In the genomic region with DNA sequence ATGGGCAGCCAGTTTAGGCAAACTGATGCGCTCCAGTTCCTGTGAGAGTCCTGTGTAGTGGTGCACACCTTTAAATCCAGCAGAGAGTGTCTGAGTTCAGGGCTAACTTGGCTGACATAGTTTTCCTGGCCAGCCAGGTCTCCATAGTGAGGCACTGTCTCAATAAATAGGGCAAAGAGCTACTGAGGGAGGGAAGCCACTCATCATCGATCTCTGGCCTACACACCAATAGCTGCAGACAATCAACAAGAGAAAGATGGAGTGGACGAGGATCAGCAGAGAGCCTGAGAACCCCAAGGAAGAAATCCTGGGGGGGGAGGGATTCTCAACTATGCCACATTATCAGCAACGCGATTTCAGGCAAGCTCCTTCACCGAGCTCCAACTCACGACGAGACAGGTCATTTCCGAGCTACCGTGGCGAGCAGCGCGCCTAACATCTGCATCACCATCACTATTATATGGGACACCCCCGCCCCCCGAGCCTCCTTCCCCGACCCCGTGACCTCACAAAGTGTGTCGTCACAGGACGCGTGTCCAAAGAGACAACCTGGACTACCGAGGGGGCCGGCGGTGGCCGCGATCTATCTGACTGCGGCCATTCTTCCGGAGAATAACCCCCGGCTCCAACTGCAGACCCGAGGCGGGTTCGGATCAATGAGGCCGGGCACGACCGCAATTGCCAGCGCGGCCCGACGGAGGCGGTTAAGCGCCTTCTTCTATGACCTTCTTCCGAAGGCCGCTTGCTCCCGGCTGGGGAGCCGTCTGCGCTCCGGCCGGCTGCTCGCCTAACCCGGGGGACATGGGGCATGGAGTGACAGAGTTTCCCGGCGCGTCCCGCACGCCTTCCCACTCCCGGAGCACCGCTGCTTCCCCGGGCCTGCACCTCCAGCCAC, we compare ENCODE assay signal across 8 mouse cellular contexts. TPM values are rescaled to one million over a fixed set of nuclear protein-coding genes. Genes with fewer than 3 reads are reported as not detected.
A peak's percentile ranks its signal among the peaks of the same experiment; 100 is the strongest.
DNase-seq lines count a peak whose midpoint lies in the region; ATAC-seq and TF ChIP-seq lines count a peak whose summit lies in the region.

No protein-coding gene starts in this region.

- H3K36me3 ChIP-seq in E14TG2a.4 (ENCODE audit: insufficient read depth, low read length), result peaks cover 8% of the 10 kb centered on the region; the same call in 1 of the 2 replicates
- peaks cover 9% of the 10 kb centered on the region for H3K36me3 ChIP-seq in heart, embryonic 12.5 days
- H3K36me3 ChIP-seq in lung, postnatal 0 days (ENCODE audit: insufficient read depth, low read length), result no peaks in the 10 kb centered on the region

- peaks cover 36% of the 10 kb centered on the region for H3K4me1 ChIP-seq in E14TG2a.4 (replicated peaks; ENCODE audit: low read depth, low read length)
- H3K4me1 ChIP-seq in heart, embryonic 12.5 days (replicated peaks), result peaks cover 19% of the 10 kb centered on the region
- H3K4me1 ChIP-seq in lung, postnatal 0 days (ENCODE audit: insufficient read depth, low read depth, low read length), result peaks cover 5% of the 10 kb centered on the region; the same call in 1 of the 2 replicates

- DNase-seq in cerebellum, adult 9-10 months, result peak; percentile 46
- no peak for DNase-seq in cerebellum, adult 8-10 months
- DNase-seq in embryo, embryonic 10 days (ENCODE audit: low spot score), result peak; percentile 50
- DNase-seq in kidney, postnatal 14 days, result peak; percentile 49
- peak; percentile 37 for DNase-seq in lung, postnatal 0 days (ENCODE audit: low spot score)
- DNase-seq in spleen, adult 12 weeks (ENCODE audit: low spot score), result peak; percentile 31

- 0 out of 2 replicates have a peak, but pooled peaks cover 4% of the 10 kb centered on the region for H3K9me3 ChIP-seq in E14TG2a.4 (ENCODE audit: low read length)
- peaks cover 9% of the 10 kb centered on the region for H3K9me3 ChIP-seq in heart, embryonic 12.5 days (replicated peaks)
- no peaks in the 10 kb centered on the region for H3K9me3 ChIP-seq in lung, postnatal 0 days (ENCODE audit: low read length)

- 2% methylated on average over 57 of the region's 57 CpGs for WGBS in heart, embryonic 12.5 days
- WGBS in lung, postnatal 0 days, result 2% methylated on average over 53 of the region's 57 CpGs

- no peak for TF ChIP-seq CTCF in E14TG2a.4 (conservative IDR thresholded peaks at IDR 0.05; ENCODE audit: low read length)
- no peak for TF ChIP-seq CTCF in lung, postnatal 0 days (IDR thresholded peaks at IDR 0.05)

- peak; percentile 56 for ATAC-seq in heart, embryonic 12.5 days (ENCODE audit: insufficient number of reproducible peaks, low FRiP score)
- peak; percentile 49 for ATAC-seq in lung, postnatal 0 days

- H3K27ac ChIP-seq in heart, embryonic 12.5 days (ENCODE audit: poor library complexity, severe bottlenecking), result peak overlapping the region; percentile 93
- peak overlapping the region; percentile 93 for H3K27ac ChIP-seq in lung, postnatal 0 days (ENCODE audit: low read length)

- no peaks in the 10 kb centered on the region for H3K27me3 ChIP-seq in E14TG2a.4 (ENCODE audit: insufficient read depth, low read length)
- no peaks in the 10 kb centered on the region for H3K27me3 ChIP-seq in heart, embryonic 12.5 days (replicated peaks)
- H3K27me3 ChIP-seq in lung, postnatal 0 days (replicated peaks; ENCODE audit: insufficient read depth, low read length), result no peaks in the 10 kb centered on the region

- no peak for TF ChIP-seq EP300 in lung, postnatal 0 days (IDR thresholded peaks at IDR 0.05)

- H3K4me3 ChIP-seq in E14TG2a.4 (replicated peaks; ENCODE audit: low read length), result peak overlapping the region; percentile 98
- peak overlapping the region; percentile 92 for H3K4me3 ChIP-seq in heart, embryonic 12.5 days
- peak overlapping the region; percentile 88 for H3K4me3 ChIP-seq in lung, postnatal 0 days (ENCODE audit: low read depth, low read length)

- H3K4me2 ChIP-seq in heart, embryonic 12.5 days, result peak overlapping the region; percentile 85
- peak overlapping the region; percentile 93 for H3K4me2 ChIP-seq in lung, postnatal 0 days (replicated peaks; ENCODE audit: low read depth, low read length)

- peak overlapping the region; percentile 90 for H3K9ac ChIP-seq in heart, embryonic 12.5 days
- peak overlapping the region; percentile 90 for H3K9ac ChIP-seq in lung, postnatal 0 days (replicated peaks; ENCODE audit: low read depth)

RNA-seq across cellular contexts. Expression of gene Minos1, which starts 0.9 kb away (rescaled TPM):
- 682 and 719 TPM in 2 replicates for polyA plus RNA-seq in heart, embryonic 12.5 days (2016; fragmentation: Nextera tagmentation; extraction: Ambion mirVana)
- 474 and 487 TPM in 2 replicates for polyA plus RNA-seq in lung, postnatal 0 days (2015; fragmentation: Nextera tagmentation; extraction: Ambion mirVana)

RNA-seq across cellular contexts. Expression of gene Nbl1, which starts 37.3 kb away (rescaled TPM):
- 10.1 and 10.6 TPM in 2 replicates for polyA plus RNA-seq in heart, embryonic 12.5 days (2016; fragmentation: Nextera tagmentation; extraction: Ambion mirVana)
- polyA plus RNA-seq in lung, postnatal 0 days (2015; fragmentation: Nextera tagmentation; extraction: Ambion mirVana), result 141 and 151 TPM in 2 replicates

RNA-seq across cellular contexts. Expression of gene Htr6, which starts 54.7 kb away (rescaled TPM):
- polyA plus RNA-seq in heart, embryonic 12.5 days (2016; fragmentation: Nextera tagmentation; extraction: Ambion mirVana), result not detected in 2 replicates
- polyA plus RNA-seq in lung, postnatal 0 days (2015; fragmentation: Nextera tagmentation; extraction: Ambion mirVana), result not detected in 2 replicates

Comparison
In these comparisons a context has a peak if more than half of its experiments do, and no peak if none do; other contexts are left out.
1. RNA of gene Nbl1, which starts 37.3 kb away (polyA plus RNA-seq): 141 to 151 TPM in lung, postnatal 0 days; 10.1 to 10.6 TPM in heart, embryonic 12.5 days; every median in the first group is over 10 times any median in the second.
2. Peak in every context shown above with its lines, with median percentiles within 50 percentile points of each other: H3K4me3 ChIP-seq.